Mouse (Mus musculus) G1E (cell line): Measurements from ENCODE around the gene Cabp4. TPM values are rescaled to one million over a fixed set of nuclear protein-coding genes. Genes with fewer than 3 reads are reported as not detected.

Experiments used
- ATAC-seq: 2 replicates; pipeline ENCODE4 v1.8.0; 2016; ENCODE audit warnings: mild to moderate bottlenecking; ENCODE audit not compliant: insufficient number of reproducible peaks, poor library complexity, low FRiP score, severe bottlenecking; ENCODE audit errors: extremely low read depth
- DNase-seq: peaks from one replicate; pipeline ENCODE4 v3.0.0; 2012; ENCODE audit warnings: low spot score
- H3K27me3 ChIP-seq: 2 replicates; pipeline ENCODE4 v1.6.1; 2012; ENCODE audit warnings: mild to moderate bottlenecking, low read length, inconsistent platforms; ENCODE audit not compliant: insufficient read depth
- H3K36me3 ChIP-seq: replicated peaks from 2 replicates; pipeline ENCODE3; 2012; ENCODE audit warnings: mild to moderate bottlenecking, inconsistent platforms
- H3K4me1 ChIP-seq: 2 replicates; pipeline ENCODE4 v1.6.1; 2012; ENCODE audit warnings: low read depth, low read length, inconsistent platforms, mixed read lengths; ENCODE audit not compliant: insufficient read depth
- H3K4me3 ChIP-seq: 2 replicates; pipeline ENCODE4 v1.5.1; 2012; ENCODE audit warnings: low read depth, mild to moderate bottlenecking, inconsistent platforms, low read length, moderate library complexity, mixed read lengths
- H3K9me3 ChIP-seq: replicated peaks from 2 replicates; pipeline ENCODE4 v1.6.1; 2012; ENCODE audit warnings: inconsistent platforms
- CTCF ChIP-seq: IDR thresholded peaks from 2 replicates; pipeline ENCODE4 v1.5.1; 2012; ENCODE audit warnings: low read depth, low read length, inconsistent platforms, mixed read lengths
- GATA1 ChIP-seq: IDR thresholded peaks from 2 replicates; pipeline ENCODE4 v1.6.1; 2012; ENCODE audit warnings: borderline replicate concordance, low read length, inconsistent platforms, mixed read lengths
- GATA2 ChIP-seq: IDR thresholded peaks from 2 replicates; pipeline ENCODE4 v1.6.1; 2012; ENCODE audit warnings: low read depth, low read length, inconsistent platforms, borderline replicate concordance
- POLR2AphosphoS5 ChIP-seq: IDR thresholded peaks from 2 replicates; pipeline ENCODE4 v1.6.1; 2012; ENCODE audit warnings: low read depth, low read length, inconsistent platforms; ENCODE audit not compliant: insufficient replicate concordance
- TAL1 ChIP-seq: conservative IDR thresholded peaks from 2 replicates; pipeline ENCODE4 v1.6.1; 2012; ENCODE audit warnings: low read depth, low read length, inconsistent platforms, mixed read lengths
- polyA plus RNA-seq: library from polyadenylated mRNA; stranded (reverse); fragments of >175 nt; gene quantifications from 2 replicates; pipeline ENCODE4 v1.2.3, GENCODE M21; 2012
- total RNA-seq, 2 experiments: library from RNA; stranded (forward) in 1 of 2; stranded (reverse) in 1 of 2; fragments of 200-1000 nt in 1 of 2; fragments of >200 nt in 1 of 2; fragmentation: Nextera tagmentation in 1 of 2; gene quantifications; 2 replicates each; pipeline ENCODE4 v1.2.3; 2014 to 2017

The Cabp4 gene
- total and polyA plus RNA-seq, 3 experiments, result 0.03 to 0.75 (median 0.11) TPM

GRCm38 (mm10) chr19:4104675-4105194 lies 39.1 kb downstream of the Cabp4 start:
- no peak overlapping the region; the same call in 1 of the 2 replicates for H3K4me3 ChIP-seq
- H3K27me3 ChIP-seq, result no peaks in the 10 kb centered on the region; the same call in 1 of the 2 replicates
- peaks cover 23% of the 10 kb centered on the region for H3K4me1 ChIP-seq
- no peak for DNase-seq
- H3K9me3 ChIP-seq, result no peaks in the 10 kb centered on the region
- ATAC-seq, result no peak
- peaks cover 84% of the 10 kb centered on the region for H3K36me3 ChIP-seq
- no peak for TF ChIP-seq CTCF
- no peak for TF ChIP-seq GATA1
- no peak for TF ChIP-seq TAL1
- no peak for TF ChIP-seq POLR2AphosphoS5
- no peak for TF ChIP-seq GATA2

GRCm38 (mm10) chr19:4103792-4104191 lies 40.0 kb downstream of the Cabp4 start:
- DNase-seq, result no peak

DNA sequence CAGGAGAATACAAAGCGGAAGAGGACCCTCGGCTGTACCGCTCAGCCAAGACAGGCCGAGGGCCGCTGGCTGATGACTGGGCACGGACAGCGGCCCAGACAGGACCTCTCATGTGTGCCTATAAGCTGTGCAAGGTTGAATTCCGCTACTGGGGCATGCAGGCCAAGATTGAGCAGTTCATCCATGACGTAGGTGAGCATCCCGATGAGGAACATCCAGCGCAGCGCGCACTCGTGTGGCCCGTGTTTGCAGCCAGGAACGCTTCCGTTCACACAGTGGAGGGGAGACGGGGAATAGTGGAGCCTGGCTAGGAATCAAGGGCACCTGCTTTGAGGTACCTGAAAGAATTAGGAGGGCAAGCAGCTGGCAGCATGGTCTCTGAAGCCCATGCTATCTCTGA lies 40.5 kb downstream of the Cabp4 start:
- TF ChIP-seq CTCF, result no peak
- no peak for TF ChIP-seq POLR2AphosphoS5
- TF ChIP-seq GATA2, result no peak
- no peak for TF ChIP-seq TAL1
- TF ChIP-seq GATA1, result no peak
- H3K27me3 ChIP-seq, result no peaks in the 10 kb centered on the region; the same call in 1 of the 2 replicates
- no peaks in the 10 kb centered on the region for H3K9me3 ChIP-seq
- ATAC-seq (no peak), DNase-seq (no peak)
- H3K4me1 ChIP-seq, result peaks cover 37% of the 10 kb centered on the region
- no peak overlapping the region for H3K4me3 ChIP-seq
- H3K36me3 ChIP-seq, result peaks cover 78% of the 10 kb centered on the region

More at GRCm38 (mm10) chr19:4103792-4104191, 40.0 kb downstream of the Cabp4 start:
- H3K4me1 ChIP-seq, result peaks cover 32% of the 10 kb centered on the region
- no peaks in the 10 kb centered on the region; the same call in 1 of the 2 replicates for H3K27me3 ChIP-seq
- H3K4me3 ChIP-seq, result no peak overlapping the region
- H3K9me3 ChIP-seq, result no peaks in the 10 kb centered on the region
- peaks cover 78% of the 10 kb centered on the region for H3K36me3 ChIP-seq
- TF ChIP-seq TAL1 (no peak), POLR2AphosphoS5 (no peak), CTCF (no peak), GATA1 (no peak), GATA2 (no peak)
- no peak for ATAC-seq

DNA sequence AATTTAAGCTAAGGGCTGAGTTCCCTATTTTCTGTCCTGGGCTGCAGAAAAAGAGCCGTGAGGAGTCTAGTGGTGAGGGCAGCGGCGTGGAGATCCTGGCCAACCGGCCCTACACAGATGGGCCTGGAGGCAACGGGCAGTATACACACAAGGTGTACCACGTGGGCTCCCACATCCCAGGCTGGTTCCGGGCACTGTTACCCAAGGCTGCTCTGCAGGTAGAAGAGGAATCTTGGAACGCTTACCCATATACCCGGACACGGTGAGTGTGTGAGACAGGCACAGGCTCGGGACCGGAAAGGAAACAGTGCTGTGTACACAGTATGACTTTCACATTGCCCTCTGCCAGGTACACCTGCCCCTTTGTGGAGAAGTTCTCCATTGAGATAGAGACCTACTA lies 41.2 kb downstream of the Cabp4 start:
- Histone ChIP-seq H3K36me3 (peaks cover 78% of the 10 kb centered on the region), H3K4me3 (no peak overlapping the region), H3K27me3 (no peaks in the 10 kb centered on the region; the same call in 1 of the 2 replicates), H3K4me1 (peaks cover 43% of the 10 kb centered on the region), H3K9me3 (no peaks in the 10 kb centered on the region)
- DNase-seq, result no peak
- TF ChIP-seq TAL1 (no peak), GATA1 (no peak), GATA2 (no peak), CTCF (no peak), POLR2AphosphoS5 (no peak)
- no peak for ATAC-seq

DNA sequence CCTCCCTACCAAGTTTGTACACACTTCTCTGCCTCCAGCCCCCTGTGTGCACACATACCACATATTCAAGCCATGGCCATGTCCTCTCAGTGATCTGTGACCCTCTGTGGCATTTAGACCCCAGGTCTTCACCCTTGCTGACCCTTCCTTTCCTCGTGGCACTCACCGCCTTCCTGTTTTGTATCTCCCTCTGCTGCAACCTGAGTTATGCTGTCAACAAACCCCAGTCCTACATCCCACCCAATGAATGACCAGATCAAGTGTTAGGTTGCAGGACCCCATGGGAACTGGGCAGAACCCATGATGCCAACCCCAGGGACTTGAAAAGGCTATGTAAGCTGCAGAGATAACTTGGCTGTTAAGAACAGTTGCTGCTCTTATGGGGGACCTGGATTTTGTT lies 41.8 kb downstream of the Cabp4 start:
- TF ChIP-seq GATA1 (no peak), CTCF (no peak), TAL1 (no peak), GATA2 (no peak), POLR2AphosphoS5 (no peak)
- no peak overlapping the region for H3K4me3 ChIP-seq
- peaks cover 47% of the 10 kb centered on the region for H3K4me1 ChIP-seq
- H3K36me3 ChIP-seq, result peaks cover 73% of the 10 kb centered on the region
- DNase-seq (no peak), ATAC-seq (no peak)
- no peaks in the 10 kb centered on the region; the same call in 1 of the 2 replicates for H3K27me3 ChIP-seq
- no peaks in the 10 kb centered on the region for H3K9me3 ChIP-seq

DNA sequence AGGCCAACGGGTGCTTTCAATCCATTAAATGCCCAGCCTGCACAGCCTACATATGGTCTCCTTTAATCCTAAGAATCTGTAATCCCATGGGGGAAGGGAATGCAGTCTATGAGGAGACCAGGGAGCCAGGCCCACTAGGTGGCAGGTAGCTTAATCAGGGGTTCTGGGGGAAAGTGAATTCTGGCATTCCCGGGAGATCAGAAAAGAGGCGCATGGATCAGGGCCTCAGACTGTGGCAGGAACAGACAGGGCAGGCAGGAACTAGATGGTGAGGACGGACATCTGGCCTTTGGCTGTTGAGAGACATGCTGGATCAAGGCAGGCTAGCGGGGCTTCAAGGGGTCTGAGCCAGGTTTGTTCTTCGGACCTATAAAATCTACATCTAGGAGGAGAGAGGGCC lies 42.4 kb downstream of the Cabp4 start:
- no peaks in the 10 kb centered on the region for H3K9me3 ChIP-seq
- no peak for ATAC-seq
- no peaks in the 10 kb centered on the region; the same call in 1 of the 2 replicates for H3K27me3 ChIP-seq
- peaks cover 67% of the 10 kb centered on the region for H3K36me3 ChIP-seq
- peaks cover 51% of the 10 kb centered on the region for H3K4me1 ChIP-seq
- no peak for DNase-seq
- TF ChIP-seq POLR2AphosphoS5 (no peak), GATA2 (no peak), TAL1 (no peak), GATA1 (no peak), CTCF (no peak)
- H3K4me3 ChIP-seq, result no peak overlapping the region; the same call in 1 of the 2 replicates
